Mouse (Mus musculus): ENCODE data around the gene Higd1c. TPM values are rescaled to one million over a fixed set of nuclear protein-coding genes. Genes with fewer than 3 reads are reported as not detected.

Higd1c gene
- polyA plus RNA-seq, 1 experiment from 2014 or later: not detected

DNA sequence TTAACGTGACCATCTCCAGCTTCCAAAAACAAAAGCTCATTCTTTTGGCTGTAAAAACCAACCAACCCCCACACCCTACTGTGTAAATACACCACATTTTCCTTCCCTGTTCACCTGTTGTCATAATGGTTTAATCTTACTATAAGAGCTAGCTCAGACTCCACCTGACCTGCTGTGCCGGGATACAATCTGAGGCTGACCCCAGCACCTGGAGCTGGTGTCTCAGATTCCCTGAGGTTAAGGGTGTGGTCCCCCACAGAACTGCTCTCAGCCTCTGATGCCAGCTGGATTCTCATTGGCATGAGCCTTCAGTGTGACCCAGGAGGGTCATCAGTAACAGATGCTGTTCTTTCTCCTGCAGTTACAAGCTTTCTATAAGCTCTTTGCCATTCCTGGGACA lies 15.8 kb downstream of the Higd1c start:
- H3K27ac ChIP-seq (ENCODE audit: low read depth, low read length): no peak overlapping the region
- no peak overlapping the region for H3K4me3 ChIP-seq (ENCODE audit: low read depth, low read length)
- DNase-seq (ENCODE audit: low spot score): no peak
- no peaks in the 10 kb centered on the region for H3K4me1 ChIP-seq (ENCODE audit: control insufficient read depth, insufficient read depth, low read length)
- no peaks in the 10 kb centered on the region for H3K27me3 ChIP-seq (ENCODE audit: control insufficient read depth, insufficient read depth, low read length)
- H3K9me3 ChIP-seq (ENCODE audit: control insufficient read depth, low read length): no peaks in the 10 kb centered on the region
- H3K36me3 ChIP-seq (ENCODE audit: control insufficient read depth, insufficient read depth, low read length): no peaks in the 10 kb centered on the region
- H3K4me2 ChIP-seq (ENCODE audit: low read depth): no peak overlapping the region
- WGBS: 78% methylated on average over 2 of the region's 2 CpGs
- H3K9ac ChIP-seq (ENCODE audit: low read length): no peak overlapping the region
- ATAC-seq (ENCODE audit: insufficient read depth, low FRiP score, low TSS enrichment): no peak

DNA sequence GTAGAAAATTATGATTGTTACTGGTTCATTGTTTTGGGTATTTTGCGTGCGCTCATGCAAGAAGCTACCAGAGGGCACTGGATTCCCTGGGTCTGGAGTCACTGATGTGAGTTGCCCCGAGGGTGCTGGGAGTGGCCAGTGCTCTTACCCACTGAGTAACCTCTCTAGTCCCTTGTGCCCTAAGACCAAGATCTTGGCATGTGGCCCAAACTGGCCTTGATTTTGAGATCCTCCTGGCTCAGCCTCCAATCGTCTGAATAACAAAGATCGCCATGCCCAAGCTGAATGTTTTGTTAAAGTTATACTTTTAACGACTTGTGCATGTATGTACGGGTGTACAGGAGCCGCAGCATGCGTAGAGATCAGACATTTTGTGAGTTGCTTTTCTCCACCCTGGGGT lies 21.4 kb downstream of the Higd1c start:
- no peaks in the 10 kb centered on the region for H3K36me3 ChIP-seq (ENCODE audit: control insufficient read depth, insufficient read depth, low read length)
- H3K4me2 ChIP-seq (ENCODE audit: low read depth): no peak overlapping the region
- H3K4me3 ChIP-seq (ENCODE audit: low read depth, low read length): no peak overlapping the region
- H3K9ac ChIP-seq (ENCODE audit: low read length): no peak overlapping the region
- WGBS: 94% methylated on average over 9 of the region's 9 CpGs
- no peak overlapping the region for H3K27ac ChIP-seq (ENCODE audit: low read depth, low read length)
- H3K4me1 ChIP-seq (ENCODE audit: control insufficient read depth, insufficient read depth, low read length): no peaks in the 10 kb centered on the region
- H3K9me3 ChIP-seq (ENCODE audit: control insufficient read depth, low read length): no peaks in the 10 kb centered on the region
- DNase-seq (ENCODE audit: low spot score) (no peak), ATAC-seq (ENCODE audit: insufficient read depth, low FRiP score, low TSS enrichment) (no peak)
- no peaks in the 10 kb centered on the region for H3K27me3 ChIP-seq (ENCODE audit: control insufficient read depth, insufficient read depth, low read length)

- DNase-seq (ENCODE audit: low spot score): no peak
- Histone ChIP-seq H3K27ac (ENCODE audit: low read depth, low read length) (no peak overlapping the region), H3K27me3 (ENCODE audit: control insufficient read depth, insufficient read depth, low read length) (no peaks in the 10 kb centered on the region), H3K4me2 (ENCODE audit: low read depth) (no peak overlapping the region), H3K9me3 (ENCODE audit: control insufficient read depth, low read length) (no peaks in the 10 kb centered on the region), H3K9ac (ENCODE audit: low read length) (no peak overlapping the region), H3K4me3 (ENCODE audit: low read depth, low read length) (no peak overlapping the region), H3K4me1 (ENCODE audit: control insufficient read depth, insufficient read depth, low read length) (no peaks in the 10 kb centered on the region), H3K36me3 (ENCODE audit: control insufficient read depth, insufficient read depth, low read length) (no peaks in the 10 kb centered on the region)
- 95% methylated on average over 17 of the region's 17 CpGs for WGBS
- no peak for ATAC-seq (ENCODE audit: insufficient read depth, low FRiP score, low TSS enrichment)
Measured at GRCm38 (mm10) chr15:100387544-100388223, 23.3 kb downstream of the Higd1c start.

DNA sequence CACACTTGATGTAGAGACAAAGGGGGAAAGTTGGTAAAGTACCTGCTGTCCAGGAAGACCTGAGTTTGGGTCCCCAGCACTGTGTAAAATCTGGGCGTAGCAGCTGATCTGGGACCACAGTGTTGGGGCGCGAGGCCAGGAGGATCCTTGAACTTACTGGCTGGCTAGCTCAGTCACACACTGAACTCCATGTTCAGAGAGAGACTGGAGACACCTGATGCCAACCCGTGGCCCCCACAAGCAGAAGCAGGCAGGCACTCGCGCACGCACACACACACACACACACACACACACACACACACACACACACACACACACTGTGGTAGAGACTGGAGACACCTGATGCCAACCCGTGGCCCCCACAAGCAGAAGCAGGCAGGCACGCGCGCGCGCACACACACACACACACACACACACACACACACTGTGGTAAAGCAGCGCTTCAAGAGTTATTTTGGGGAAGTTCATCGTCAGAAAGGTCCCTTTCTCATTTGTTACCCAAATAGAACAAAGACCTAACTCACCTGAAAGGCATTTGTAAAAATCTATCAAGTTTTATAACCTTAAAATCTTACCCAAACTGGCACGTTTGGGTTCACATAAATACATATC lies 24.0 kb downstream of the Higd1c start:
- Histone ChIP-seq H3K9me3 (ENCODE audit: control insufficient read depth, low read length) (no peaks in the 10 kb centered on the region), H3K4me2 (ENCODE audit: low read depth) (no peak overlapping the region), H3K27ac (ENCODE audit: low read depth, low read length) (no peak overlapping the region), H3K36me3 (ENCODE audit: control insufficient read depth, insufficient read depth, low read length) (no peaks in the 10 kb centered on the region), H3K27me3 (ENCODE audit: control insufficient read depth, insufficient read depth, low read length) (no peaks in the 10 kb centered on the region), H3K4me1 (ENCODE audit: control insufficient read depth, insufficient read depth, low read length) (no peaks in the 10 kb centered on the region), H3K4me3 (ENCODE audit: low read depth, low read length) (no peak overlapping the region), H3K9ac (ENCODE audit: low read length) (no peak overlapping the region)
- ATAC-seq (ENCODE audit: insufficient read depth, low FRiP score, low TSS enrichment): no peak
- WGBS: 92% methylated on average over 16 of the region's 16 CpGs
- DNase-seq (ENCODE audit: low spot score): no peak

DNA sequence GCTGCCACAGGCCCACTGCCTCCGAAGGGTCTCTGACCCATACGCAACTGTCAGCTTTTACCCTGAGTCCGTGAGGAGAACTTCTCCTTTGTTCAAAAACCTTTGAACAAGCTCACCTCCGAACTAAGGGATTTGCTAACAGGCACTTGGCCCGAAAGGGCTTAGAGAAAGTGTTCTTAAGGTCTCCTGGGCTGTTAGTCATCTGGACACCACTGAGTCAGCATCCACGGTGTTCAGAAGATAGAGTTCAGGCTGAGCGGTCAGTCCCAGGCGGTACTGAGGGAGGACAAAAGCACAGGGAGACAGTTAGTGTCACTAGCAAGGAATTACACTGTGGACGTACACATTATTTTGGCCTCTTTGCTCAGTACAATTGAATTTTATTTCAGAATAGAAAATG lies 24.5 kb downstream of the Higd1c start:
- Histone ChIP-seq H3K4me2 (ENCODE audit: low read depth) (no peak overlapping the region), H3K36me3 (ENCODE audit: control insufficient read depth, insufficient read depth, low read length) (no peaks in the 10 kb centered on the region), H3K9me3 (ENCODE audit: control insufficient read depth, low read length) (no peaks in the 10 kb centered on the region), H3K9ac (ENCODE audit: low read length) (no peak overlapping the region), H3K27me3 (ENCODE audit: control insufficient read depth, insufficient read depth, low read length) (no peaks in the 10 kb centered on the region), H3K4me3 (ENCODE audit: low read depth, low read length) (no peak overlapping the region), H3K4me1 (ENCODE audit: control insufficient read depth, insufficient read depth, low read length) (no peaks in the 10 kb centered on the region), H3K27ac (ENCODE audit: low read depth, low read length) (no peak overlapping the region)
- 67% methylated on average over 9 of the region's 9 CpGs for WGBS
- no peak for ATAC-seq (ENCODE audit: insufficient read depth, low FRiP score, low TSS enrichment)
- DNase-seq (ENCODE audit: low spot score): no peak

- no peak overlapping the region for H3K4me2 ChIP-seq (ENCODE audit: low read depth)
- H3K27ac ChIP-seq (ENCODE audit: low read depth, low read length): no peak overlapping the region
- WGBS: 84% methylated on average over 7 of the region's 7 CpGs
- no peaks in the 10 kb centered on the region for H3K27me3 ChIP-seq (ENCODE audit: control insufficient read depth, insufficient read depth, low read length)
- H3K4me3 ChIP-seq (ENCODE audit: low read depth, low read length): no peak overlapping the region
- no peaks in the 10 kb centered on the region for H3K4me1 ChIP-seq (ENCODE audit: control insufficient read depth, insufficient read depth, low read length)
- no peaks in the 10 kb centered on the region for H3K9me3 ChIP-seq (ENCODE audit: control insufficient read depth, low read length)
- ATAC-seq (ENCODE audit: insufficient read depth, low FRiP score, low TSS enrichment) (no peak), DNase-seq (ENCODE audit: low spot score) (no peak)
- H3K9ac ChIP-seq (ENCODE audit: low read length): no peak overlapping the region
- H3K36me3 ChIP-seq (ENCODE audit: control insufficient read depth, insufficient read depth, low read length): peaks cover 6% of the 10 kb centered on the region
Measured at GRCm38 (mm10) chr15:100391066-100391465, 26.7 kb downstream of the Higd1c start.

DNA sequence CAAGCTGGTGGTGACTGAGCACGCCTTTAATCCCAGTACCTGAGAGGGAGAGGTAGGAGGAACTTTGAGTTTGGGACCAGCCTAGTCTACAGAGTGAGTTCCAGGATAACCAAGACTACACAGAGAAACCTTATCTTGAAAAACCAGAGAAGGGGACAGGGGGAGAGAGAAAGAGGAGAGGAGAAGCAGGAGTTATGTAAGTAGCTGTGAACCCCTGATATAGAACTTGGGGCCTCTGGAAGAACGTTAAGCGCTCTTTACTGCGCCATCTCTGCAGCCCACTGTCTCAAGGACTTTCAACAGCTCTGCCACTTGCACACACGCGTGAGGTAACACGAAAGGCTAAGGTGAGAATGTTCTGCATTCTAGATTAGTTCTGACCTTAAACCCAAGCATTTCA lies 27.3 kb downstream of the Higd1c start:
- Histone ChIP-seq H3K27me3 (ENCODE audit: control insufficient read depth, insufficient read depth, low read length) (no peaks in the 10 kb centered on the region), H3K4me1 (ENCODE audit: control insufficient read depth, insufficient read depth, low read length) (no peaks in the 10 kb centered on the region), H3K27ac (ENCODE audit: low read depth, low read length) (no peak overlapping the region), H3K4me3 (ENCODE audit: low read depth, low read length) (no peak overlapping the region), H3K9ac (ENCODE audit: low read length) (no peak overlapping the region), H3K4me2 (ENCODE audit: low read depth) (no peak overlapping the region), H3K36me3 (ENCODE audit: control insufficient read depth, insufficient read depth, low read length) (peaks cover 8% of the 10 kb centered on the region), H3K9me3 (ENCODE audit: control insufficient read depth, low read length) (no peaks in the 10 kb centered on the region)
- WGBS: 88% methylated on average over 7 of the region's 7 CpGs
- DNase-seq (ENCODE audit: low spot score) (no peak), ATAC-seq (ENCODE audit: insufficient read depth, low FRiP score, low TSS enrichment) (no peak)

GRCm38 (mm10) chr15:100393016-100393415 lies 28.7 kb downstream of the Higd1c start:
- no peak overlapping the region for H3K4me2 ChIP-seq (ENCODE audit: low read depth)
- no peak overlapping the region for H3K4me3 ChIP-seq (ENCODE audit: low read depth, low read length)
- ATAC-seq (ENCODE audit: insufficient read depth, low FRiP score, low TSS enrichment): no peak
- H3K36me3 ChIP-seq (ENCODE audit: control insufficient read depth, insufficient read depth, low read length): peaks cover 14% of the 10 kb centered on the region
- 85% methylated on average over 11 of the region's 11 CpGs for WGBS
- no peak for DNase-seq (ENCODE audit: low spot score)
- H3K27ac ChIP-seq (ENCODE audit: low read depth, low read length): no peak overlapping the region
- no peaks in the 10 kb centered on the region for H3K9me3 ChIP-seq (ENCODE audit: control insufficient read depth, low read length)
- no peaks in the 10 kb centered on the region for H3K4me1 ChIP-seq (ENCODE audit: control insufficient read depth, insufficient read depth, low read length)
- no peak overlapping the region for H3K9ac ChIP-seq (ENCODE audit: low read length)
- no peaks in the 10 kb centered on the region for H3K27me3 ChIP-seq (ENCODE audit: control insufficient read depth, insufficient read depth, low read length)

GRCm38 (mm10) chr15:100395561-100395960 lies 31.2 kb downstream of the Higd1c start:
- Histone ChIP-seq H3K9ac (ENCODE audit: low read length) (no peak overlapping the region), H3K4me3 (ENCODE audit: low read depth, low read length) (no peak overlapping the region), H3K36me3 (ENCODE audit: control insufficient read depth, insufficient read depth, low read length) (peaks cover 17% of the 10 kb centered on the region), H3K4me1 (ENCODE audit: control insufficient read depth, insufficient read depth, low read length) (no peaks in the 10 kb centered on the region), H3K27me3 (ENCODE audit: control insufficient read depth, insufficient read depth, low read length) (no peaks in the 10 kb centered on the region), H3K9me3 (ENCODE audit: control insufficient read depth, low read length) (no peaks in the 10 kb centered on the region), H3K27ac (ENCODE audit: low read depth, low read length) (no peak overlapping the region), H3K4me2 (ENCODE audit: low read depth) (no peak overlapping the region)
- ATAC-seq (ENCODE audit: insufficient read depth, low FRiP score, low TSS enrichment) (no peak), DNase-seq (ENCODE audit: low spot score) (no peak)
- 96% methylated on average over 3 of the region's 3 CpGs for WGBS

Data from neural tube, embryonic 11.5 days (tissue).